Mouse (Mus musculus) cerebellum, adult 2 months (tissue): Measurements from ENCODE around the gene Abcf1.
A peak's percentile ranks its signal among the peaks of the same experiment; 100 is the strongest.

Experiments used
- CTCF ChIP-seq: fragments of 200-500 bp; IDR thresholded peaks from 2 replicates; pipeline ENCODE4 v1.5.1; 2011; ENCODE audit warnings: low read depth, mild to moderate bottlenecking, control low read depth, low read length, moderate library complexity, borderline replicate concordance; ENCODE audit not compliant: insufficient read depth
- POLR2A ChIP-seq: fragments of 200-500 bp; IDR thresholded peaks from 2 replicates; pipeline ENCODE4 v1.6.1; 2011; ENCODE audit warnings: low read length, control low read depth, borderline replicate concordance; ENCODE audit not compliant: insufficient read depth

DNA sequence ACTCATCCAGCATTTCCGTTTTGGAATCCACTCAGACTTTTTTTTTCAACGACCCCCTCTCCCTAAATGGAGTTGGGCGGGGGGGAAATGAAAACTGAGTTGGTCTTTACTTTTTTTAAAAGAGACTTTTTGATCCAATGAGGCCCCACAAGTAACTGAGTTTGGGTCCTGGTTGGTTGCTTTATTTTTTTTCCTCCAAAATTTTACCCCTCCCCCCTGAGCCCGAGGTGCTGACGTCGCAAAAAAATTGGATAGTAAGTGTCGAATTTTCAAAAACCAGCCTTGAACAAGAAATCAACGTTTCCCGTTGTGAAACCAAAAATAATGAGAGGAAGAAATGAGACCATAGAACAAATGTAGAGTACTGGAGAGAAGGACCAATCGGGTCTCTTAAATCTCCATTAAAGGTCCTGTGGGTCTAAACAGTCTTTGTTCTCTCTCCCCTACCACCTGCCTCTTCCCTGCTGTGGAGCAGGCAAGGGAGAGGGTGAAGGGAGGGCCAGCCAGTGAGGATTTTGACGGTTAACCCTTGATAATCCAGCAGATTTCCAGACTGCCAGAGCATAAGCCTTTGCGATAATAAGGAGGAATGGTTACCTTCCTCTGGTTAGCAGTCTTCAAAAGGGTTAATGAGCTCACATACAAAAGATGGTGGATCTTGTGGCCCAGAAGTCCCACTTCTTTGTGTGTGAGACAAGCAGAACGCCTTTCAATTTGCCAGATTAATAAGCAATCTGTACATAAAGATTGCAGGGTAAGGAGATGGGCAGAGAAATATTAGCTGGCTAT, 51.9 kb downstream of the Abcf1 start:
- no peak for TF ChIP-seq CTCF
- peak; percentile 70; the same call in 1 of the 2 replicates for TF ChIP-seq POLR2A
